Mouse (Mus musculus): ENCODE measurements around the gene Csnk1d. TPM values are rescaled to one million over a fixed set of nuclear protein-coding genes. Genes with fewer than 3 reads are reported as not detected.
A peak's percentile ranks its signal among the peaks of the same experiment; 100 is the strongest.

Csnk1d gene
- total RNA-seq (2012; rRNA removed), result 50.8 and 60.7 TPM in 2 replicates

- in situ Hi-C loops (cut with MboI; ENCODE audit: low sequenced_read_pairs in 2 of 2, unreplicated experiment in 2 of 2), result no loop called here
- Histone ChIP-seq H3K4me1 (ENCODE audit: control insufficient read depth in 2 of 2, insufficient read depth in 2 of 2, low read length in 2 of 2, poor library complexity in 1 of 2) (peaks cover 0 to 9% of the 10 kb centered on the region in 2 experiments; a peak in 1 of 4 replicates), H3K27ac (ENCODE audit: insufficient read depth, low read depth, low read length, poor library complexity, severe bottlenecking) (peak within 1 kb of the TSS; percentile 92), H3K9ac (ENCODE audit: insufficient read depth, low read depth, low read length, poor library complexity, severe bottlenecking) (peak within 1 kb of the TSS; percentile 99), H3K9me3 (ENCODE audit: control insufficient read depth, insufficient read depth, low read depth, low read length) (no peaks in the 10 kb centered on the region), H3K36me3 (ENCODE audit: control insufficient read depth, insufficient read depth, low read length, poor library complexity, severe bottlenecking) (peaks cover 2% of the 10 kb centered on the region; the same call in 1 of the 2 replicates), H3K4me3 (ENCODE audit: insufficient read depth in 1 of 2, low read depth in 1 of 2, low read length in 2 of 2, poor library complexity in 1 of 2, severe bottlenecking in 1 of 2) (peak within 1 kb of the TSS; percentile 95 to 98)
- no peak; the same call in 1 of the 2 replicates for TF ChIP-seq HCFC1 (IDR thresholded peaks at IDR 0.05; ENCODE audit: borderline replicate concordance, insufficient read depth, low read length)
- TF ChIP-seq CHD2 (IDR thresholded peaks at IDR 0.05; ENCODE audit: low read depth, low read length), result no peak
- no peak for TF ChIP-seq MAFK (IDR thresholded peaks at IDR 0.05; ENCODE audit: insufficient read depth, low read depth, low read length)
- no peak for TF ChIP-seq ZC3H11A (IDR thresholded peaks at IDR 0.05; ENCODE audit: borderline replicate concordance, low read depth, low read length)
- no peak for TF ChIP-seq ZNF384 (IDR thresholded peaks at IDR 0.05; ENCODE audit: low read depth, low read length)
- peak; percentile 85 for DNase-seq (ENCODE audit: low read depth, low spot score)
Observed at GRCm38 (mm10) chr11:120990951-120991526, at the start of gene Csnk1d. Csnk1d (minus strand) TSS chr11:120991330.

GRCm38 (mm10) chr11:121039302-121039701 is 48.2 kb upstream of the Csnk1d start, which contains the start of gene Cd7:
Cd7 (minus strand) TSS chr11:121039418.
- DNase-seq (ENCODE audit: low read depth, low spot score), result no peak

GRCm38 (mm10) chr11:121038366-121039240 is 47.5 kb upstream of the Csnk1d start:
- Histone ChIP-seq H3K9ac (ENCODE audit: insufficient read depth, low read depth, low read length, poor library complexity, severe bottlenecking) (no peak overlapping the region), H3K4me1 (ENCODE audit: control insufficient read depth in 2 of 2, insufficient read depth in 2 of 2, low read length in 2 of 2, poor library complexity in 1 of 2) (peaks cover 0 to 5% of the 10 kb centered on the region in 2 experiments; a peak in 1 of 4 replicates), H3K9me3 (ENCODE audit: control insufficient read depth, insufficient read depth, low read depth, low read length) (no peaks in the 10 kb centered on the region), H3K27ac (ENCODE audit: insufficient read depth, low read depth, low read length, poor library complexity, severe bottlenecking) (no peak overlapping the region), H3K36me3 (ENCODE audit: control insufficient read depth, insufficient read depth, low read length, poor library complexity, severe bottlenecking) (no peaks in the 10 kb centered on the region), H3K4me3 (ENCODE audit: insufficient read depth in 1 of 2, low read depth in 1 of 2, low read length in 2 of 2, poor library complexity in 1 of 2, severe bottlenecking in 1 of 2) (no peak overlapping the region)
- no peak for TF ChIP-seq CHD2 (IDR thresholded peaks at IDR 0.05; ENCODE audit: low read depth, low read length)
- no peak for TF ChIP-seq MAFK (IDR thresholded peaks at IDR 0.05; ENCODE audit: insufficient read depth, low read depth, low read length)
- TF ChIP-seq HCFC1 (IDR thresholded peaks at IDR 0.05; ENCODE audit: borderline replicate concordance, insufficient read depth, low read length), result no peak
- TF ChIP-seq ZNF384 (IDR thresholded peaks at IDR 0.05; ENCODE audit: low read depth, low read length), result no peak
- TF ChIP-seq ZC3H11A (IDR thresholded peaks at IDR 0.05; ENCODE audit: borderline replicate concordance, low read depth, low read length), result no peak
- in situ Hi-C loops (cut with MboI; ENCODE audit: low sequenced_read_pairs in 2 of 2, unreplicated experiment in 2 of 2), result no loop called here
- no peak for DNase-seq (ENCODE audit: low read depth, low spot score)

More at GRCm38 (mm10) chr11:121039302-121039701, 48.2 kb upstream of the Csnk1d start, which contains the start of gene Cd7:
- Histone ChIP-seq H3K27ac (ENCODE audit: insufficient read depth, low read depth, low read length, poor library complexity, severe bottlenecking) (no peak within 1 kb of the TSS), H3K9ac (ENCODE audit: insufficient read depth, low read depth, low read length, poor library complexity, severe bottlenecking) (no peak within 1 kb of the TSS), H3K4me3 (ENCODE audit: insufficient read depth in 1 of 2, low read depth in 1 of 2, low read length in 2 of 2, poor library complexity in 1 of 2, severe bottlenecking in 1 of 2) (no peak within 1 kb of the TSS), H3K4me1 (ENCODE audit: control insufficient read depth in 2 of 2, insufficient read depth in 2 of 2, low read length in 2 of 2, poor library complexity in 1 of 2) (peaks cover 0 to 5% of the 10 kb centered on the region in 2 experiments; a peak in 1 of 4 replicates), H3K36me3 (ENCODE audit: control insufficient read depth, insufficient read depth, low read length, poor library complexity, severe bottlenecking) (no peaks in the 10 kb centered on the region), H3K9me3 (ENCODE audit: control insufficient read depth, insufficient read depth, low read depth, low read length) (no peaks in the 10 kb centered on the region)
- TF ChIP-seq HCFC1 (IDR thresholded peaks at IDR 0.05; ENCODE audit: borderline replicate concordance, insufficient read depth, low read length) (no peak), CHD2 (IDR thresholded peaks at IDR 0.05; ENCODE audit: low read depth, low read length) (no peak), ZC3H11A (IDR thresholded peaks at IDR 0.05; ENCODE audit: borderline replicate concordance, low read depth, low read length) (no peak), MAFK (IDR thresholded peaks at IDR 0.05; ENCODE audit: insufficient read depth, low read depth, low read length) (0 out of 2 replicates have a peak, but pooled peaks have one; percentile 4), ZNF384 (IDR thresholded peaks at IDR 0.05; ENCODE audit: low read depth, low read length) (no peak)
- in situ Hi-C loops (cut with MboI; ENCODE audit: low sequenced_read_pairs in 2 of 2, unreplicated experiment in 2 of 2), result no loop called here

- Histone ChIP-seq H3K4me3 (ENCODE audit: insufficient read depth in 1 of 2, low read depth in 1 of 2, low read length in 2 of 2, poor library complexity in 1 of 2, severe bottlenecking in 1 of 2) (no peak overlapping the region), H3K9ac (ENCODE audit: insufficient read depth, low read depth, low read length, poor library complexity, severe bottlenecking) (no peak overlapping the region), H3K27ac (ENCODE audit: insufficient read depth, low read depth, low read length, poor library complexity, severe bottlenecking) (no peak overlapping the region), H3K4me1 (ENCODE audit: control insufficient read depth in 2 of 2, insufficient read depth in 2 of 2, low read length in 2 of 2, poor library complexity in 1 of 2) (peaks cover 0 to 4% of the 10 kb centered on the region in 2 experiments; a peak in 1 of 4 replicates), H3K9me3 (ENCODE audit: control insufficient read depth, insufficient read depth, low read depth, low read length) (no peaks in the 10 kb centered on the region), H3K36me3 (ENCODE audit: control insufficient read depth, insufficient read depth, low read length, poor library complexity, severe bottlenecking) (no peaks in the 10 kb centered on the region)
- in situ Hi-C loops (cut with MboI; ENCODE audit: low sequenced_read_pairs in 2 of 2, unreplicated experiment in 2 of 2), result no loop called here
- TF ChIP-seq HCFC1 (IDR thresholded peaks at IDR 0.05; ENCODE audit: borderline replicate concordance, insufficient read depth, low read length) (no peak), ZC3H11A (IDR thresholded peaks at IDR 0.05; ENCODE audit: borderline replicate concordance, low read depth, low read length) (no peak), CHD2 (IDR thresholded peaks at IDR 0.05; ENCODE audit: low read depth, low read length) (no peak)
- DNase-seq (ENCODE audit: low read depth, low spot score), result no peak
Observed at GRCm38 (mm10) chr11:121033118-121033517, 42.0 kb upstream of the Csnk1d start.
